In the genomic region with DNA sequence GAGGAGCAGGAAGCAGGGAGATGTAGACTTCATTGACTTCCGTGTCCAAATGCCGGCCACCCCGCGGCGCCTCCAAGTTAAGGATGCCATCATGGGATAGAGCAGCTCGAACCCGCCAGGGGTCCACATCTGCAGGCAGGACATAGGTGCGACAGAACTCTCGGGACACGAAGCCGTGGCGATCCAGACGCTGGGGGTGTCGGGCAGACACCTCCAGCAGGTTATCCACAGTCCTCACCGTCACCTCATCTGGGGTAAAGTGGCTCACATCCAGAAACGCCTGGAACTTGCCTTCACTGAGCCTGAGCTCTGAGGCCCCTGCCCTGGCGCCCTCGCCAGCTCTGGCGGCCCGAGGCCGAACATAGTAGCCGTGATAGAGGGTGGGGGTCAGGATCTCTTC, we compare ENCODE assay signal across 9 mouse cellular contexts. TPM values are rescaled to one million over a fixed set of nuclear protein-coding genes. Genes with fewer than 3 reads are reported as not detected.
DNase-seq lines count a peak whose midpoint lies in the region; ATAC-seq and TF ChIP-seq lines count a peak whose summit lies in the region.
"Had no signal": no experiment of that assay in that cellular context is flagged by ENCODE, and none has a peak within 500 bp of the region (broad histone marks: within the 10 kb centered on the region; RNA-seq: fewer than 3 reads in every experiment).

A gene (plus strand): TSS at position 3 of the 400 bp plus-strand sequence.

- H3K4me3 ChIP-seq in left cerebral cortex, adult 2 months: 0 out of 2 replicates have a peak within 1 kb of the TSS, but pooled peaks have one; percentile 45
- H3K4me3 ChIP-seq: megakaryocyte, embryonic 14.5 days had no signal

- no peak for DNase-seq in left cerebral cortex, adult 2 months (ENCODE audit: extremely low spot score in 1 of 2, low spot score in 2 of 2)
- no peak for DNase-seq in left cerebral cortex, adult 11 months (ENCODE audit: low spot score)
- no peak for DNase-seq in adrenal gland, postnatal 25 days
- peak in 1 of 2 experiments; percentile 50 for DNase-seq in heart, adult 18-20 months
- DNase-seq in layer of hippocampus, postnatal 14 days (ENCODE audit: low spot score in 2 of 2): no peak
- DNase-seq in frontal cortex, postnatal 36 days (ENCODE audit: low spot score in 2 of 2): no peak
- no peak for DNase-seq in adipocyte (ENCODE audit: low spot score)

- no peak for TF ChIP-seq CTCF in left cerebral cortex, adult 2 months (IDR thresholded peaks at IDR 0.05)

- no peak; the same call in 1 of the 2 replicates for ATAC-seq in monocyte, adult 5-6 weeks (replicated peaks; ENCODE audit: insufficient number of reproducible peaks, low FRiP score, low TSS enrichment, poor library complexity, severe bottlenecking)

- intact Hi-C loops in left cerebral cortex, adult 2 months (cut with DNase I): no loop called here

- peak within 1 kb of the TSS; percentile 80 for H3K27ac ChIP-seq in left cerebral cortex, adult 2 months

RNA-seq across cellular contexts. Expression of the gene that starts here (rescaled TPM):
- total RNA-seq in left cerebral cortex, adult 2 months (2021): 100 to 1,000 TPM; 118 to 125 TPM
- total RNA-seq in adrenal gland, postnatal 25 days (2021): 21.0 and 21.2 TPM in 2 replicates
- total RNA-seq in heart, adult 18-20 months (2021): 1,000 to 10,000 TPM; 3,376 to 3,486 TPM
- total RNA-seq in layer of hippocampus, postnatal 14 days (2021): 10 to 100 TPM; 77.7 to 89.3 TPM
- not detected in 3 replicates for total RNA-seq in monocyte, adult 5-6 weeks (2017)

Comparison
In these comparisons a context has a peak if more than half of its experiments do, and no peak if none do; other contexts are left out.
1. RNA of the gene that starts here (total RNA-seq): 3,376 to 3,486 TPM in heart, adult 18-20 months; 118 to 125 TPM in left cerebral cortex, adult 2 months, 77.7 to 89.3 TPM in layer of hippocampus, postnatal 14 days, 21.0 to 21.2 TPM in adrenal gland, postnatal 25 days and not detected in monocyte, adult 5-6 weeks; every median in the first group is over 10 times any median in the second.